Mouse (Mus musculus) v-Abl transformed pro-B cells (cell line): Measurements from ENCODE around the gene Akr1d1.

Experiments used
- in situ Hi-C, 2 experiments: fragments of 400-800 bp; cut with MboI; formaldehyde crosslinking; loops; one replicate each; pipeline ENCODE4 v1.15.1; 2025; ENCODE audit not compliant: unreplicated experiment in 2 of 2

Gene Akr1d1

DNA sequence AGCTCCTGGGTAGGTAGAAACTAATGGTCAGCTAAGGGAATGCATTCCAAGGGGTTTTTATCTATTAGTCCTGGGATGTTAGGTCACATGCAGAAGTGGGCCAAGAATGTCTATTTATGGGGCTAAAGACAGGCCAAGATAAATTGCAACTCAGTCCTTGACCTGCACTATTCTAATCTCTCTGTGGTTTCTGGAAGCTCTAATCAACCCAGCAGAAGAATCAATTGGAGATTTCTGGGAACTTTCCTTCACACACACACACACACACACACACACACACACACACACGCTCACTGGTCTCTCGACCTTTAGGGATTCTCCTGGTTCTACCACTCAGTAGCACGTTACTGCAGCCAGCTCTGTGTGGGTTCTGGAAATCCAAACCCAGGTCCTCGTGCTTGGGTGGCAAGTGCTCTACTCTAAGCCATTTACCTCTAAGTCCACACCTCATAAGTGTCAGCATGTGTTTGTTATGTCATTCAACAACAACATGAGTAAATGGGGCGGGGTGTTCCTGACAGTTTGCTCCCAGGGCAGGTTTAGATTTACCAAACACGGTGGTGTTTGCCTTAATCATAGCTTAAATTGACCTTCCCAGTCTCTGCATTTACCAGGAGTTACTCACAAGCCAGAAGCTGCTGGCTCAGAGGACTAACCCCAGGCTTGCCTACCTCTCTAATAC lies 82.8 kb downstream of the Akr1d1 start:
- in situ Hi-C loops, result loop anchor here in 1 of 2 experiments (10.0 kb wide), 1 partner anchor 122 kb away; no protein-coding TSS in a partner anchor

DNA sequence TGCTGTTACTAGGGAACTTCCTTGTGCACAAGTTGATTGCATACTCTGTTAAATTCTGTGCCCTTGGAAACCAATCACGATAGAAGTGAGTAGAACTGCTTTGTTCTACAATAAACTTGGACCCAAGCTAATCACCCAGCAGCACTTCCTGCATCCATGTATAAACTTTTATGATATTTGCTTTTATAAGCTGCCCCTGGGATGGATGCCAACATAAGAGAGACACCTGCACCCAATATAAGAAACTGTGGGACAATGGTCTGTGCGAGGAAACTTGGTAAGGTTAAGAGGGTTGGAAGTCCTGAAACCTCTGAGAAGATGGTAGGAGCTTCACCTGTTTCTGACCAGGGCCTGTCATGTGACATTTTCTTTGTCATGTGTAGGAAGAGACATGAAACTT lies 85.5 kb downstream of the Akr1d1 start:
- in situ Hi-C loops, result loop anchor here (5.0 to 10.0 kb wide), 2 partner anchors 97 to 119 kb away; no protein-coding TSS in a partner anchor

GRCm38 (mm10) chr6:37616136-37616535 lies 86.2 kb downstream of the Akr1d1 start:
- in situ Hi-C loops, result loop anchor here (5.0 to 10.0 kb wide), 2 partner anchors 96 to 119 kb away; no protein-coding TSS in a partner anchor

DNA sequence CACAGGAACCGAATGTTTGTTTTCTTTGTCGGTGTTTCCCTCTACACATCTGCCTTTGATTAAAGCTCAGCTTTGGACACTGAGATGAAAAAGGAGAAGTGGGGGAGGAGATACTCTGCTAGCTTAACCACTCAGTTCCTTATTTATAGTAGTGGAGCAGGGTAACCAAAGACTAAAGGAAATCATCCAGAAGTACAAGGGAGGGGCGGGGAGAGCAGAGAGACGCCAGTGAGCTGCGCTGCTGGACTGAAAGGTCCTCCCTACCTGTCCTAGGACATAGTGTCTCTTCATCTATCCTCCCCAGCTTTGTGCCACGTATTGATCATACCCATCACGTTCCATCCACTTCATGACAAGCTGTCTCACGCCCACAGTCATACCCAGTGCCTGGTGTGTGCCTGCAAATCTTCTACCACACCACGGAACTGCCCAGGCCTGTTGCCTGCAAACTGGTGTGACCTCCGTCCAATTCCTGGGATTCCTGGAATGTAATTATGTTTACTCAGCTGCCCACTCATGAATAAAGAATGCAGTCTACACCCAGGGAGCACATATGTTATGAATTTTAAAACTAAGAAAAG lies 87.5 kb downstream of the Akr1d1 start:
- in situ Hi-C loops, result loop anchor here (5.0 to 10.0 kb wide), 2 partner anchors 95 to 117 kb away; no protein-coding TSS in a partner anchor
